Mouse (Mus musculus): Measurements from ENCODE around the gene Dscaml1.

- TF ChIP-seq CTCF (IDR thresholded peaks at IDR 0.05; ENCODE audit: low read depth) = no peak
- TF ChIP-seq EP300 (IDR thresholded peaks at IDR 0.05; ENCODE audit: low read depth) = no peak
Observed at GRCm38 (mm10) chr9:45398336-45398735, 28.1 kb upstream of the Dscaml1 start.
